Mouse (Mus musculus) intestine, embryonic 16.5 days (tissue): Measurements from ENCODE around the gene Olfr658. TPM values are rescaled to one million over a fixed set of nuclear protein-coding genes. Genes with fewer than 3 reads are reported as not detected.

Experiments used
- polyA plus RNA-seq: library from polyadenylated mRNA; unstranded; fragments of >200 nt; fragmentation: Nextera tagmentation; extraction: Ambion mirVana; gene quantifications from 2 replicates; pipeline ENCODE4 v1.2.1, GENCODE M21; 2015

Gene Olfr658
- polyA plus RNA-seq, 1 experiment from 2014 or later, result not detected

Other genes with a start within 250 kb of the Olfr658 start
- gene Trim30c, start 246.5 kb downstream of the Olfr658 start, polyA plus RNA-seq, result 0.31 and 0.34 TPM in 2 replicates
- 1.2 TPM in 2 replicates for gene Trim30a, start 182.1 kb downstream of the Olfr658 start, polyA plus RNA-seq
- 0.88 and 0.93 TPM in 2 replicates for gene Trim30d, start 139.5 kb downstream of the Olfr658 start, polyA plus RNA-seq
- gene Olfr651, start 97.2 kb downstream of the Olfr658 start, polyA plus RNA-seq, result not detected in 2 replicates
- gene Olfr652, start 86.4 kb downstream of the Olfr658 start, polyA plus RNA-seq, result not detected in 2 replicates
- gene Olfr653, start 70.0 kb downstream of the Olfr658 start, polyA plus RNA-seq, result not detected in 2 replicates
- not detected in 2 replicates for gene Olfr654, start 60.3 kb downstream of the Olfr658 start, polyA plus RNA-seq
- gene Olfr655, start 45.5 kb downstream of the Olfr658 start, polyA plus RNA-seq, result not detected in 2 replicates
- not detected in 2 replicates for gene Olfr656, start 33.4 kb downstream of the Olfr658 start, polyA plus RNA-seq
- gene Olfr657, start 22.5 kb downstream of the Olfr658 start, polyA plus RNA-seq, result not detected in 2 replicates
- gene Olfr659, start 19.4 kb upstream of the Olfr658 start, polyA plus RNA-seq, result not detected in 2 replicates
- not detected in 2 replicates for gene Olfr661, start 39.2 kb upstream of the Olfr658 start, polyA plus RNA-seq
- not detected in 2 replicates for gene Usp17le, start 130.2 kb upstream of the Olfr658 start, polyA plus RNA-seq
- not detected in 2 replicates for gene Usp17lb, start 195.3 kb upstream of the Olfr658 start, polyA plus RNA-seq
- not detected in 2 replicates for gene Usp17la, start 209.7 kb upstream of the Olfr658 start, polyA plus RNA-seq
- gene Olfr665, start 230.7 kb upstream of the Olfr658 start, polyA plus RNA-seq, result not detected in 2 replicates
- not detected in 2 replicates for gene Olfr666, start 248.6 kb upstream of the Olfr658 start, polyA plus RNA-seq